Mouse (Mus musculus) bone marrow, adult 2 months (tissue): ENCODE results near the gene Lypd5. TPM values are rescaled to one million over a fixed set of nuclear protein-coding genes. Genes with fewer than 3 reads are reported as not detected.
"Not testable (repeated sequence)": the region's sequence is repeated elsewhere in the genome, so short reads cannot be mapped to it uniquely, and the experiment has no call there.

Experiments
- H3K27ac ChIP-seq: fragments of 200-500 bp; 2 replicates; pipeline ENCODE4 v1.5.1; 2012; ENCODE audit warnings: low read depth, mild to moderate bottlenecking, control low read depth, inconsistent platforms, low read length; ENCODE audit not compliant: control insufficient read depth, poor library complexity, insufficient read depth
- H3K4me1 ChIP-seq: fragments of 200-500 bp; 2 replicates; pipeline ENCODE4 v1.6.1; 2011; ENCODE audit warnings: low read length; ENCODE audit not compliant: control insufficient read depth, insufficient read depth
- H3K4me3 ChIP-seq: fragments of 200-500 bp; replicated peaks from 2 replicates; pipeline ENCODE3; 2011; ENCODE audit warnings: mild to moderate bottlenecking, low read depth, low read length, control low read depth; ENCODE audit not compliant: control insufficient read depth
- CTCF ChIP-seq: fragments of 200-500 bp; IDR thresholded peaks from 2 replicates; pipeline ENCODE4 v1.5.1; 2011; ENCODE audit warnings: low read length, control low read depth; ENCODE audit not compliant: control insufficient read depth, insufficient read depth
- POLR2A ChIP-seq: fragments of 200-500 bp; IDR thresholded peaks from 2 replicates; pipeline ENCODE4 v1.6.1; 2011; ENCODE audit warnings: low read depth, mild to moderate bottlenecking, control low read depth, low read length, borderline replicate concordance; ENCODE audit not compliant: control insufficient read depth
- WGBS: fragments of 180-500 bp; shearing (Covaris S2); methylation state at CpG from one replicate; pipeline ENCODE4 v1.1.7; 2018; 5-methylcytosine and 5-hydroxymethylcytosine counted together
- polyA plus RNA-seq: library from polyadenylated mRNA; stranded (reverse); fragments of >200 nt; gene quantifications from 2 replicates; pipeline ENCODE4 v1.2.4, GENCODE M21; 2011; ENCODE audit warnings: low replicate concordance; ENCODE audit not compliant: missing spikeins, insufficient read depth, insufficient read length

Gene Lypd5
- polyA plus RNA-seq, 1 experiment = not detected

GRCm38 (mm10) chr7:24394054-24394453 lies 45.1 kb downstream of the Lypd5 start:
- WGBS = 36% methylated on average over 3 of the region's 3 CpGs
- TF ChIP-seq CTCF = no peak
- TF ChIP-seq POLR2A = no peak
- no peak overlapping the region; the same call in 1 of the 2 replicates for H3K27ac ChIP-seq
- no peak overlapping the region for H3K4me3 ChIP-seq
- peaks cover 12% of the 10 kb centered on the region for H3K4me1 ChIP-seq

- no peak for TF ChIP-seq CTCF
- no peak for TF ChIP-seq POLR2A
- H3K27ac ChIP-seq = peak overlapping the region; percentile 35
- 7% methylated on average over 15 of the region's 15 CpGs for WGBS
- H3K4me3 ChIP-seq = no peak overlapping the region
- peaks cover 10% of the 10 kb centered on the region for H3K4me1 ChIP-seq
Measured at GRCm38 (mm10) chr7:24394475-24395161, 45.6 kb downstream of the Lypd5 start.

- H3K27ac ChIP-seq = no peak overlapping the region
- 52% methylated on average over 11 of the region's 11 CpGs for WGBS
- TF ChIP-seq POLR2A (no peak), CTCF (no peak)
- H3K4me1 ChIP-seq = peaks cover 14% of the 10 kb centered on the region
- no peak overlapping the region for H3K4me3 ChIP-seq
Measured at GRCm38 (mm10) chr7:24396832-24397231, 47.8 kb downstream of the Lypd5 start.

- Histone ChIP-seq H3K27ac (peak overlapping the region; percentile 17; the same call in 1 of the 2 replicates), H3K4me3 (peak overlapping the region; percentile 61), H3K4me1 (peaks cover 14% of the 10 kb centered on the region)
- 88% methylated on average over 8 of the region's 8 CpGs for WGBS
- TF ChIP-seq CTCF = no peak
- TF ChIP-seq POLR2A = no peak
Measured at GRCm38 (mm10) chr7:24398364-24398913, 49.4 kb downstream of the Lypd5 start.

- 2% methylated on average over 66 of the region's 66 CpGs for WGBS
- H3K4me1 ChIP-seq = peaks cover 12% of the 10 kb centered on the region
- peak within 1 kb of the TSS; percentile 98 for H3K27ac ChIP-seq
- TF ChIP-seq CTCF (0 out of 2 replicates have a peak, but pooled peaks have one; percentile 4), POLR2A (peak; percentile 71)
- H3K4me3 ChIP-seq = peak within 1 kb of the TSS; percentile 80
Measured at GRCm38 (mm10) chr7:24399256-24400081, 50.5 kb downstream of the Lypd5 start, which contains the start of gene Smg9. TSS of gene Smg9 (plus strand) at chr7:24399619.

GRCm38 (mm10) chr7:24400082-24400452 lies 51.1 kb downstream of the Lypd5 start:
- H3K4me1 ChIP-seq = peaks cover 11% of the 10 kb centered on the region
- TF ChIP-seq CTCF (no peak), POLR2A (no peak)
- H3K4me3 ChIP-seq = peak overlapping the region; percentile 80
- WGBS = under 1% methylated on average over 3 of the region's 3 CpGs
- H3K27ac ChIP-seq = peak overlapping the region; percentile 14; the same call in 1 of the 2 replicates

GRCm38 (mm10) chr7:24400489-24400888 lies 51.5 kb downstream of the Lypd5 start:
- peak overlapping the region; percentile 47 for H3K4me3 ChIP-seq
- WGBS = 70% methylated on average over 4 of the region's 4 CpGs
- not testable (repeated sequence) for H3K4me1 ChIP-seq, H3K27ac ChIP-seq

- Histone ChIP-seq H3K4me3 (peak overlapping the region; percentile 14), H3K4me1 (peaks cover 5% of the 10 kb centered on the region; the same call in 1 of the 2 replicates), H3K27ac (peak overlapping the region; percentile 76)
- no peak for TF ChIP-seq POLR2A
- TF ChIP-seq CTCF = peak; percentile 55
- 88% methylated on average over 9 of the region's 9 CpGs for WGBS
Measured at GRCm38 (mm10) chr7:24402851-24403250, 53.9 kb downstream of the Lypd5 start.

Other genes starting within 250 kb of the Lypd5 start
- gene Zfp112, start 236.9 kb upstream of the Lypd5 start, polyA plus RNA-seq = 0.36 and 0.65 TPM in 2 replicates
- 1.7 and 4.5 TPM in 2 replicates for gene Zfp235, start 215.0 kb upstream of the Lypd5 start, polyA plus RNA-seq
- gene Zfp114, start 174.1 kb upstream of the Lypd5 start, polyA plus RNA-seq = not detected in 2 replicates
- gene Zfp111, start 137.8 kb upstream of the Lypd5 start, polyA plus RNA-seq = 0.74 and 1.8 TPM in 2 replicates
- 0.43 and 0.95 TPM in 2 replicates for gene Zfp109, start 111.6 kb upstream of the Lypd5 start, polyA plus RNA-seq
- not detected in 2 replicates for gene Zfp108, start 94.4 kb upstream of the Lypd5 start, polyA plus RNA-seq
- gene Zfp93, start 78.8 kb upstream of the Lypd5 start, polyA plus RNA-seq = not detected in 2 replicates
- 3.6 and 14.4 TPM in 2 replicates for gene Zfp61, start 48.0 kb upstream of the Lypd5 start, polyA plus RNA-seq
- gene Zfp94, start 32.5 kb upstream of the Lypd5 start, polyA plus RNA-seq = 1.9 and 5.4 TPM in 2 replicates
- gene Tescl, start 15.3 kb upstream of the Lypd5 start, polyA plus RNA-seq = not detected in 2 replicates
- 118 and 180 TPM in 2 replicates for gene Kcnn4, start 21.1 kb downstream of the Lypd5 start, polyA plus RNA-seq
- gene Smg9, start 50.4 kb downstream of the Lypd5 start, polyA plus RNA-seq = 32.3 and 59.7 TPM in 2 replicates
- gene Irgc1, start 103.1 kb downstream of the Lypd5 start, polyA plus RNA-seq = not detected in 2 replicates
- 31.6 and 85.4 TPM in 2 replicates for gene Plaur, start 113.3 kb downstream of the Lypd5 start, polyA plus RNA-seq
- gene Cadm4, start 132.8 kb downstream of the Lypd5 start, polyA plus RNA-seq = 1.4 TPM in 1 of 2 replicates, not detected in the other
- gene Zfp428, start 157.8 kb downstream of the Lypd5 start, polyA plus RNA-seq = 2.5 and 3.1 TPM in 2 replicates
- not detected in 2 replicates for gene AC161166.1, start 163.3 kb downstream of the Lypd5 start, polyA plus RNA-seq
- gene Irgq, start 181.5 kb downstream of the Lypd5 start, polyA plus RNA-seq = 2.9 and 3.4 TPM in 2 replicates
- gene Pinlyp, start 196.9 kb downstream of the Lypd5 start, polyA plus RNA-seq = not detected in 2 replicates
- gene Xrcc1, start 197.1 kb downstream of the Lypd5 start, polyA plus RNA-seq = 67.2 and 129 TPM in 2 replicates
- gene Ethe1, start 238.3 kb downstream of the Lypd5 start, polyA plus RNA-seq = 15.8 and 25.9 TPM in 2 replicates
- gene Zfp575, start 238.4 kb downstream of the Lypd5 start, polyA plus RNA-seq = not detected in 2 replicates